Mouse (Mus musculus): ENCODE measurements at regions not wholly inside any gene's neighbourhood (a gene's known extent, or its start where the extent isn't known, plus 50 kb on each side); places are given as distances from the start of the nearest gene placed in this dataset.

DNA sequence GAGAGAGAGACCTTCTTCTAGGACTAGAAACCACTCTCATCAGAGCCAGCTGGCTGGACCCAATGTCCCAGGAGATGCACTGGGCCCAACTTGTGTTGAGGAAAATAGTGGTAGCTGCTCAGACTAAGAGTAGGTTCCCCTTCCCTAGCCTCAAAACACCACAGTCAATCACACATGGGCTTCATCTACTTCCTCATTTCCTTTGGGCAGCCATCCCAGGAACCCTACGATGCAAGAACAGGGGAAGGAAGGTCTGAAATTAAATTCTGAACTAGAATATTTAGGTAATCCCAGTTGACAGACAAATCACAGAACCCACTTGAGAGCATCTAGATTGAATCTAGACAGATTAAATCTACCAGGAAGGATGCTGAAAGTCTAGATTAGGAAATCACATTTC is 56.8 kb upstream of the Agps start:
- TF ChIP-seq POLR2A (IDR thresholded peaks at IDR 0.05; ENCODE audit: control insufficient read depth, extremely low read depth, insufficient read depth, low read length, poor library complexity), result no peak
- no peak for TF ChIP-seq CTCF (IDR thresholded peaks at IDR 0.05; ENCODE audit: borderline replicate concordance, control insufficient read depth, extremely low read depth, insufficient read depth, low read length, poor library complexity)
